Comparison of ENCODE assay signal across 24 mouse cellular contexts in the genomic region with DNA sequence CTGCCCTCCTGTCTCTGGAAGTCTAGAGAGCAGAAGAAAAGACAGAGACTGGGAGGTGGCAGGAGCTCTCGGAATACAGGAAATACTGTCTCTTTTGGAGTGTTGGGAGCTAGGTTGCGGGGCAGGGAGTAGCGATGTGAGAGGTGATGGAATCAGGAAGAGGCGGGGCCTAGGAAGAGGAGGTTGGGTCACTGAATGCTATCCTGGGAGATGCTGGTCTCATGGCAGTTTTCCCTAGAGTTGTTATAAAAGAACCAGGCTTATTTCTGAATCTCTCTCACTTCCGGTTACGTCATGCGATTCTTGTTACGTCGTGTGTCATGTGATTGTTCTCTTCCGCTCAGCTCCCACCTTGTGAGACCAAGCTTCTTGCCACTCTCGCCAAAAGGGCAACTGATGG.
"Had no signal": no experiment of that assay in that cellular context is flagged by ENCODE, and none has a peak within 500 bp of the region (broad histone marks: within the 10 kb centered on the region; RNA-seq: fewer than 3 reads in every experiment).

No protein-coding gene starts in this region.

- DNase-seq: gastrocnemius, postnatal 14 days; gastrocnemius, postnatal 36 days; heart, adult 18-20 months; heart, postnatal 10 days; heart, postnatal 36 days; kidney, adult 11 months; kidney, adult 2 months; kidney, adult 9 months; kidney, postnatal 14 days; kidney, postnatal 36 days; layer of hippocampus, postnatal 36 days; left cerebral cortex, postnatal 4 days had no signal

- H3K27me3 ChIP-seq: heart, embryonic 12.5 days; hindbrain, embryonic 13.5 days; hindbrain, embryonic 15.5 days; kidney, embryonic 15.5 days; limb, embryonic 13.5 days; limb, embryonic 15.5 days; liver, embryonic 12.5 days had no signal

- H3K36me3 ChIP-seq: heart, embryonic 10.5 days; heart, embryonic 12.5 days; hindbrain, embryonic 13.5 days; hindbrain, embryonic 15.5 days; kidney, embryonic 15.5 days; limb, embryonic 13.5 days; limb, embryonic 15.5 days; liver, embryonic 12.5 days had no signal

- H3K27ac ChIP-seq: heart, embryonic 10.5 days; hindbrain, embryonic 13.5 days; hindbrain, embryonic 15.5 days; hindbrain, postnatal 0 days; kidney, embryonic 15.5 days; kidney, postnatal 0 days; left cerebral cortex, adult 2 months; limb, embryonic 13.5 days; limb, embryonic 15.5 days; liver, embryonic 12.5 days; liver, embryonic 14.5 days had no signal

- H3K4me1 ChIP-seq: hindbrain, embryonic 13.5 days; hindbrain, embryonic 15.5 days had no signal

- H3K4me3 ChIP-seq: heart, embryonic 10.5 days; heart, embryonic 12.5 days; hindbrain, embryonic 13.5 days; hindbrain, embryonic 15.5 days; kidney, embryonic 15.5 days; left cerebral cortex, adult 2 months; limb, embryonic 13.5 days; limb, embryonic 15.5 days; liver, embryonic 12.5 days had no signal
